Mouse (Mus musculus): Measurements from ENCODE around the gene Gm20431. TPM values are rescaled to one million over a fixed set of nuclear protein-coding genes. Genes with fewer than 3 reads are reported as not detected.
"Not testable (repeated sequence)": the region's sequence is repeated elsewhere in the genome, so short reads cannot be mapped to it uniquely, and the experiment has no call there.

The Gm20431 gene
- total RNA-seq, 2 experiments from 2014 or later: 29.1 to 38.0 TPM

- Histone ChIP-seq H3K4me3 (no peak overlapping the region), H3K27ac (peak overlapping the region; percentile 69)
- no peak for TF ChIP-seq CTCF (IDR thresholded peaks at IDR 0.05)
- no peak for DNase-seq (ENCODE audit: extremely low spot score in 1 of 2, low spot score in 2 of 2)
- intact Hi-C loops (cut with DNase I): no loop called here
Measured at GRCm38 (mm10) chr2:167656629-167657478, 4.4 kb downstream of the Gm20431 start.

GRCm38 (mm10) chr2:167654911-167655600 is 6.2 kb downstream of the Gm20431 start:
- no peak for DNase-seq (ENCODE audit: extremely low spot score in 1 of 2, low spot score in 2 of 2)
- TF ChIP-seq CTCF (IDR thresholded peaks at IDR 0.05): no peak
- intact Hi-C loops (cut with DNase I): no loop called here
- Histone ChIP-seq H3K27ac (no peak overlapping the region), H3K4me3 (no peak overlapping the region)

GRCm38 (mm10) chr2:167652694-167653093 is 8.6 kb downstream of the Gm20431 start:
- TF ChIP-seq CTCF (IDR thresholded peaks at IDR 0.05): no peak
- intact Hi-C loops (cut with DNase I): no loop called here
- H3K4me3 ChIP-seq: no peak overlapping the region
- DNase-seq (ENCODE audit: extremely low spot score in 1 of 2, low spot score in 2 of 2): no peak
- H3K27ac ChIP-seq: no peak overlapping the region; the same call in 1 of the 2 replicates

- H3K27ac ChIP-seq: peak overlapping the region; percentile 82
- intact Hi-C loops (cut with DNase I): no loop called here
- peak; percentile 20 for TF ChIP-seq CTCF (IDR thresholded peaks at IDR 0.05)
- no peak overlapping the region for H3K4me3 ChIP-seq
- DNase-seq (ENCODE audit: extremely low spot score in 1 of 2, low spot score in 2 of 2): no peak
Measured at GRCm38 (mm10) chr2:167651622-167652021, 9.7 kb downstream of the Gm20431 start.

GRCm38 (mm10) chr2:167649290-167650032 is 11.8 kb downstream of the Gm20431 start:
- DNase-seq (ENCODE audit: extremely low spot score in 1 of 2, low spot score in 2 of 2): no peak
- no peak overlapping the region for H3K27ac ChIP-seq
- no peak overlapping the region for H3K4me3 ChIP-seq
- TF ChIP-seq CTCF (IDR thresholded peaks at IDR 0.05): no peak
- intact Hi-C loops (cut with DNase I): no loop called here

- no peak overlapping the region for H3K4me3 ChIP-seq
- no peak for DNase-seq (ENCODE audit: extremely low spot score in 1 of 2, low spot score in 2 of 2)
- H3K27ac ChIP-seq: no peak overlapping the region
- TF ChIP-seq CTCF (IDR thresholded peaks at IDR 0.05): peak; percentile 25
- intact Hi-C loops (cut with DNase I): no loop called here
Measured at GRCm38 (mm10) chr2:167646411-167646810, 14.9 kb downstream of the Gm20431 start.

DNA sequence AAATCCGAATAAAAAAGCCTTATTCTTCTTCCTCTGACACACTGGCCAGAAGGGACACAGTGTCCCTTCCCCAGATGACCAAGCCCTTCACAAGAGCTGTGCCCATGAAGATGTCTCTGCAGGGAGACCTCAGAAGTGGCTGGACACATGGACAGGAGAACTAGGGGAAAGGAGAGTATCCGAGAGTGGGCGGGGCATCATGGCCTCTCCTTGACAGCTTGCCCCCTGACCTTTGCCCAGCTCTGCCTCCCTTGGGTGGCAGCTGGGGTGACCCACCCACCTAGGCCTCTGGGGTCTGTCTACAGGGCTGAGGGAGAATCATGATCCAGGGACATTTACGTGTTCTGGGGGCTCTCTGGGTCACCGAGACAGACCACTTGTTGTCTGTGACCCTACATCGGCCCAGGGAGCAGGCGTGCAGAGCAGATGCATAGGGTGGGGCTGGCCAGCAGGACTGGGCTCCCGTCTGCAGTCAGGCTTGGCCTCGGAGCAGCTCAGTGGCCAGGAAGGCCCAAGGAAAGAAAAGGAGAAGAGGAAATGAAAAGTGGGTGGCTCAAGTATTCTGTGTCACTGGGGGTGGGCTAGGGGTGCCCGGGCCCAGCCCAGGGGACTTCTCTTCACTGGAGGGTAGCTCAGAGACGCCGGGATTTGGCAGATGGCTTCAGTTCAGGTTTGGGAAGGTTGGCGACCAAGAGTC is 17.8 kb downstream of the Gm20431 start:
- intact Hi-C loops (cut with DNase I); DNase-seq (ENCODE audit: extremely low spot score in 1 of 2, low spot score in 2 of 2); H3K4me3 ChIP-seq; H3K27ac ChIP-seq: not testable (repeated sequence)

DNA sequence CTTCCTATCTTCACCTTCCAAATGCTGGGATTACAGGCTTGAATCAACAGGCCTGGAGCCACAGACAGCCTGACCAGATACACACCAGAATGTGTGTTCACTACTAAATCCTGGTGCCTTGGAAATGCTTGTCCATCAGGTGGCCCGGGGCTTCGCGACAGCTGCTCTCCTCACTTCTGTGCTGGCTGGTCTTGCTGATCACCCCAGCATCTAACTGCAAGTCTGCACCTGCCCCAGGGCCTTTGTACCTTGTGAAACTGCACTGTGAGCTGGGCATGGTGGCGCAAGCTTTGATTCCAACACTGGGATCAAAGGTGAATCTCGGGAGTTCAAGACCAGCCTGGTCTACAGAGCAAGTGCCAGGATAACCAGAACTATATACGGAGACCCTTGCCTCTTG is 19.1 kb downstream of the Gm20431 start:
- intact Hi-C loops (cut with DNase I): no loop called here
- H3K27ac ChIP-seq: no peak overlapping the region
- DNase-seq (ENCODE audit: extremely low spot score in 1 of 2, low spot score in 2 of 2): no peak
- TF ChIP-seq CTCF (IDR thresholded peaks at IDR 0.05): no peak
- H3K4me3 ChIP-seq: no peak overlapping the region

DNA sequence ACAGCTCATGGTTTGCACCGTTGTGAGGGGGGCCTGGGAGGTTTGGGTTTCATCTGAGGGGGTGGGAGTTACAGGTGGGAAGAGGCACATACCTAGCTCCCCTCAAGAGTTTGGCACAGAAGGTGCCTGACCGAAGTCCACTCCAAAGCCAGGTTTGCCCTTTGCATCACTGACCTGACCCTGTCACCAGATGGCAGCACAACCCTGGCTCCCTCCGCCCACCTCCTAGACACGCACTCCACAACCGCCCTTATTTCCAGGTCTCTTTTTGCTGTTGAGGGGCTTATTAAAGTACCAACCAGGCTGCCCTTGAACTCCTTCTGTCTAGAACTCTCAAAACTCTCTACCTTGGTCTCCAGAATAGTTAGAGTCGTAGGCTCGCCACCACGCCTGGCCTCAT is 20.0 kb downstream of the Gm20431 start:
- no peak for DNase-seq (ENCODE audit: extremely low spot score in 1 of 2, low spot score in 2 of 2)
- intact Hi-C loops (cut with DNase I): loop anchor here (1.0 kb wide), 1 partner anchor 34 kb away; no protein-coding TSS in a partner anchor
- Histone ChIP-seq H3K4me3 (no peak overlapping the region), H3K27ac (no peak overlapping the region)
- peak; percentile 60 for TF ChIP-seq CTCF (IDR thresholded peaks at IDR 0.05)

- intact Hi-C loops (cut with DNase I): no loop called here
Measured at GRCm38 (mm10) chr2:167640279-167640678, 21.0 kb downstream of the Gm20431 start.

DNA sequence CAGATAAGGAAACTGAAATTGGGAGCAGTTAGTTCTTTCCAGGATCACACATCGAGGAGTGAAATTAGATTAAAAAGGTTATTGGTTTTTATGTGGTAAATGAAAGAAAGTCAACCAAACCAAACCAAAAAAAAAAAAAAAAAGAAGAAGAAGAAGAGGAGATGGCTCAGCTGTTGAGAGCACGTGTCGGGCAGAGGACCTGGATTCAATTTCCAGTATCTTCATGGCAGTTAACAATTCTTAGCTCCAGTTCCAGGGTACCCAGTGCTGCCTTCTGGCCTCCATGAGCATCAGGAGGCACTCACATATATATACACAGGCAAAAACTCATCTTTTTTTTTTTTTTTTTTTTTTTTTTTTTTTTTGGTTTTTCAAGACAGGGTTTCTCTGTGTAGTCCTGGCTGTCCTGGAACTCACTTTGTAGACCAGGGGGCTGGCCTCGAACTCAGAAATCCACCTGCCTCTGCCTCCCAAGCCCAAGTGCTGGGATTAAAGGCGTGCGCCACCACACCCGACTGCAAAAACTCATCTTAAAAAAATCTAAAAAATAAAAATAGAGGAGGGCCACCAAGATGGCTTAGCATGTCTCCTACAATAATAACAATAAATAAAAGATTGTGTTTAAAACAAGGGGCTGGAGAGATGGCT is 26.3 kb downstream of the Gm20431 start:
- Histone ChIP-seq H3K27ac (peak overlapping the region; percentile 51), H3K4me3 (peak overlapping the region; percentile 38)
- DNase-seq (ENCODE audit: extremely low spot score in 1 of 2, low spot score in 2 of 2): no peak
- intact Hi-C loops (cut with DNase I): loop anchor here (2.0 kb wide), 1 partner anchor 26 kb away; the partner anchor contains the start of gene Gm20431
- no peak for TF ChIP-seq CTCF (IDR thresholded peaks at IDR 0.05)

More at GRCm38 (mm10) chr2:167640279-167640678, 21.0 kb downstream of the Gm20431 start:
- Histone ChIP-seq H3K27ac (no peak overlapping the region), H3K4me3 (no peak overlapping the region)
- DNase-seq (ENCODE audit: extremely low spot score in 1 of 2, low spot score in 2 of 2): no peak
- peak; percentile 66 for TF ChIP-seq CTCF (IDR thresholded peaks at IDR 0.05)

Data from left cerebral cortex, adult 2 months (tissue).